Mouse (Mus musculus) stomach, postnatal 0 days (tissue): ENCODE data around the gene Krt2.

Experiments used
- CTCF ChIP-seq: IDR thresholded peaks from 2 replicates; pipeline ENCODE4 v1.5.1; 2016; ENCODE audit warnings: antibody characterized with exemption, low read depth, mild to moderate bottlenecking, moderate library complexity
- EP300 ChIP-seq: optimal IDR thresholded peaks from 2 replicates; pipeline ENCODE3; 2016; ENCODE audit warnings: antibody characterized with exemption

DNA sequence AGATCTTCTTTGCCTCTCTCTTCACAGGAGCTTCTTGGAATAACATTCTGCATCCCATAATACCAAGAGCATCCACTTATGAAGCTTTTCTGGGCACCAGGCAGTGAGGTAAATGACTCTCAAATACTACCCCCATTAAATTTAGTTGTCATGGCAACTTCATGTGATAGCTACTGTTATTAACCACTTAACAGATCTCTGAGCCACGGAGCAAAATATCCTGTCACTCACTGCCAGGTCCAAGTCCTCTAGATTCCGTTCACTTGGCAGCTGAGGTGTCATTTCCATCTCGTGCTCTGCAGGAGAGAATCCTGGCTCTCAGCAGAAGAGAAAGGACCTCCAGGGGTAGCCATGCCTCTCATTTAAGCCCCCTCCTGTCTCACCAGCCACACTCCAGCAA, 27.1 kb downstream of the Krt2 start:
- TF ChIP-seq EP300 (no peak), CTCF (no peak)
